Mouse (Mus musculus) liver, adult 2 months (tissue): Measurements from ENCODE around the gene S100pbp.

Source experiments
- CTCF ChIP-seq: fragments of 200-500 bp; IDR thresholded peaks from 2 replicates; pipeline ENCODE4 v1.5.1; 2011; ENCODE audit warnings: low read depth, low read length, control low read depth
- POLR2A ChIP-seq: fragments of 200-500 bp; IDR thresholded peaks from 2 replicates; pipeline ENCODE4 v1.6.1; 2011; ENCODE audit warnings: low read length, control low read depth; ENCODE audit not compliant: insufficient read depth; ENCODE audit errors: extremely low read depth

- TF ChIP-seq CTCF (no peak), POLR2A (no peak)
Observed at GRCm38 (mm10) chr4:129157541-129157940, 32.0 kb downstream of the S100pbp start.
